Mouse (Mus musculus) ovary, postnatal 10 days (tissue): ENCODE results near the gene Rangap1.

Experiments
- DNase-seq: peaks from one replicate; pipeline ENCODE4 v3.0.0; 2022; ENCODE audit warnings: low spot score

Gene Rangap1

GRCm38 (mm10) chr15:81744992-81745600 is at the start of gene Rangap1, which contains the start of gene Zc3h7b:
Rangap1 (minus strand) TSS chr15:81745530.
Zc3h7b (plus strand) TSS chr15:81745057.
- peak; percentile 68 for DNase-seq

- no peak for DNase-seq
Observed at GRCm38 (mm10) chr15:81792444-81792843, 47.1 kb upstream of the Rangap1 start.

GRCm38 (mm10) chr15:81787525-81787924 is 42.2 kb upstream of the Rangap1 start:
- DNase-seq: no peak

- no peak for DNase-seq
Observed at GRCm38 (mm10) chr15:81785701-81786100, 40.4 kb upstream of the Rangap1 start.

GRCm38 (mm10) chr15:81784762-81785161 is 39.4 kb upstream of the Rangap1 start:
- no peak for DNase-seq

- DNase-seq: no peak
Observed at GRCm38 (mm10) chr15:81781816-81782215, 36.5 kb upstream of the Rangap1 start.

- DNase-seq: no peak
Observed at GRCm38 (mm10) chr15:81776631-81777422, 31.5 kb upstream of the Rangap1 start.

- DNase-seq: no peak
Observed at GRCm38 (mm10) chr15:81774505-81775171, 29.3 kb upstream of the Rangap1 start.

- DNase-seq: no peak
Observed at GRCm38 (mm10) chr15:81772431-81773120, 27.2 kb upstream of the Rangap1 start.

GRCm38 (mm10) chr15:81769037-81769436 is 23.7 kb upstream of the Rangap1 start:
- DNase-seq: no peak

- no peak for DNase-seq
Observed at GRCm38 (mm10) chr15:81766439-81766838, 21.1 kb upstream of the Rangap1 start.

- DNase-seq: no peak
Observed at GRCm38 (mm10) chr15:81765651-81766050, 20.3 kb upstream of the Rangap1 start.

GRCm38 (mm10) chr15:81764573-81764972 is 19.2 kb upstream of the Rangap1 start:
- DNase-seq: no peak

GRCm38 (mm10) chr15:81761959-81762358 is 16.6 kb upstream of the Rangap1 start:
- DNase-seq: no peak

GRCm38 (mm10) chr15:81761381-81761780 is 16.1 kb upstream of the Rangap1 start:
- no peak for DNase-seq

GRCm38 (mm10) chr15:81760361-81761079 is 15.2 kb upstream of the Rangap1 start:
- no peak for DNase-seq

GRCm38 (mm10) chr15:81759542-81759941 is 14.2 kb upstream of the Rangap1 start:
- no peak for DNase-seq

GRCm38 (mm10) chr15:81758701-81759100 is 13.4 kb upstream of the Rangap1 start:
- DNase-seq: no peak

- no peak for DNase-seq
Observed at GRCm38 (mm10) chr15:81753669-81754068, 8.3 kb upstream of the Rangap1 start.

- no peak for DNase-seq
Observed at GRCm38 (mm10) chr15:81749742-81750141, 4.4 kb upstream of the Rangap1 start.

GRCm38 (mm10) chr15:81745601-81746114 is 328 bp upstream of the Rangap1 start:
- peak; percentile 68 for DNase-seq
